Mouse (Mus musculus) liver, embryonic 16.5 days (tissue): ENCODE results near the gene Coro1a. TPM values are rescaled to one million over a fixed set of nuclear protein-coding genes. Genes with fewer than 3 reads are reported as not detected.

Source experiments
- ATAC-seq: fragments of 200-750 bp; cut with Nextera tagmentation; 2 replicates; pipeline ENCODE4 v1.8.0; 2017; ENCODE audit warnings: low read depth, mild to moderate bottlenecking, moderate number of reproducible peaks, moderate library complexity
- H3K27ac ChIP-seq: fragments of 300-500 bp; sonication (generic); 2 replicates; pipeline ENCODE4 v1.5.1; 2014; ENCODE audit warnings: mild to moderate bottlenecking, low read length
- H3K27me3 ChIP-seq: fragments of 300-500 bp; sonication (generic); 2 replicates; pipeline ENCODE4 v1.6.1; 2014; ENCODE audit warnings: low read depth, low read length, mixed read lengths; ENCODE audit not compliant: control insufficient read depth, insufficient read depth
- H3K36me3 ChIP-seq: fragments of 300-500 bp; sonication (generic); 2 replicates; pipeline ENCODE4 v1.6.1; 2014; ENCODE audit warnings: mild to moderate bottlenecking; ENCODE audit not compliant: control insufficient read depth, insufficient read depth
- H3K4me1 ChIP-seq: fragments of 300-500 bp; sonication (generic); 2 replicates; pipeline ENCODE4 v1.6.1; 2014; ENCODE audit warnings: low read depth, low read length, mixed read lengths; ENCODE audit not compliant: control insufficient read depth
- H3K4me2 ChIP-seq: fragments of 300-500 bp; sonication (generic); 2 replicates; pipeline ENCODE4 v1.6.1; 2014; ENCODE audit warnings: low read depth, low read length, mixed read lengths
- H3K4me3 ChIP-seq: fragments of 300-500 bp; sonication (generic); 2 replicates; pipeline ENCODE4 v1.5.1; 2014; ENCODE audit warnings: low read depth, mild to moderate bottlenecking, low read length
- H3K9ac ChIP-seq: fragments of 300-500 bp; sonication (generic); 2 replicates; pipeline ENCODE4 v1.6.1; 2014; ENCODE audit warnings: low read depth, low read length
- H3K9me3 ChIP-seq: fragments of 300-500 bp; sonication (generic); replicated peaks from 2 replicates; pipeline ENCODE4 v1.6.1; 2016; ENCODE audit warnings: low read length; ENCODE audit not compliant: control insufficient read depth
- WGBS: fragments of 180-500 bp; shearing (Covaris S2); extraction: QIAGEN DNeasy Blood & Tissue Kit; methylation state at CpG from one replicate; pipeline ENCODE4 v1.1.7; 2014; ENCODE audit not compliant: insufficient replicate concordance; 5-methylcytosine and 5-hydroxymethylcytosine counted together
- polyA plus RNA-seq: library from polyadenylated mRNA; unstranded; fragments of >200 nt; fragmentation: Nextera tagmentation; extraction: Ambion mirVana; gene quantifications from 2 replicates; pipeline ENCODE4 v1.2.1, GENCODE M21; 2015

The Coro1a gene
- polyA plus RNA-seq, 1 experiment from 2014 or later = 105 TPM

- Histone ChIP-seq H3K4me2 (peak overlapping the region; percentile 29), H3K27me3 (peaks cover 17% of the 10 kb centered on the region), H3K27ac (peak overlapping the region; percentile 75), H3K36me3 (no peaks in the 10 kb centered on the region), H3K9ac (0 out of 2 replicates have a peak overlapping the region, but pooled peaks have one; percentile 25), H3K4me3 (peak overlapping the region; percentile 36), H3K9me3 (no peaks in the 10 kb centered on the region), H3K4me1 (peaks cover 17% of the 10 kb centered on the region)
- ATAC-seq = no peak
- 39% methylated on average over 24 of the region's 24 CpGs for WGBS
These were observed 5.8 kb downstream of the Coro1a start for GRCm38 (mm10) chr7:126701559-126702357.

- Histone ChIP-seq H3K9ac (0 out of 2 replicates have a peak overlapping the region, but pooled peaks have one; percentile 25), H3K36me3 (no peaks in the 10 kb centered on the region), H3K4me1 (peaks cover 21% of the 10 kb centered on the region), H3K9me3 (no peaks in the 10 kb centered on the region), H3K4me3 (peak overlapping the region; percentile 36), H3K4me2 (peak overlapping the region; percentile 29), H3K27ac (0 out of 2 replicates have a peak overlapping the region, but pooled peaks have one; percentile 12), H3K27me3 (peaks cover 17% of the 10 kb centered on the region)
- peak; percentile 47 for ATAC-seq
- WGBS = under 1% methylated on average over 11 of the region's 11 CpGs
These were observed 6.5 kb downstream of the Coro1a start for GRCm38 (mm10) chr7:126701070-126701469.

- Histone ChIP-seq H3K4me3 (no peak overlapping the region), H3K9ac (no peak overlapping the region), H3K27ac (0 out of 2 replicates have a peak overlapping the region, but pooled peaks have one; percentile 12), H3K4me2 (peak overlapping the region; percentile 29; the same call in 1 of the 2 replicates), H3K9me3 (no peaks in the 10 kb centered on the region), H3K4me1 (peaks cover 21% of the 10 kb centered on the region), H3K27me3 (peaks cover 17% of the 10 kb centered on the region), H3K36me3 (no peaks in the 10 kb centered on the region)
- WGBS = 72% methylated on average over 25 of the region's 25 CpGs
- no peak for ATAC-seq
These were observed 7.2 kb downstream of the Coro1a start for GRCm38 (mm10) chr7:126700063-126701015.

- peaks cover 22% of the 10 kb centered on the region for H3K4me1 ChIP-seq
- no peak overlapping the region for H3K4me2 ChIP-seq
- H3K9ac ChIP-seq = no peak overlapping the region
- no peak for ATAC-seq
- WGBS = 73% methylated on average over 8 of the region's 8 CpGs
- H3K27me3 ChIP-seq = no peaks in the 10 kb centered on the region; the same call in 1 of the 2 replicates
- no peaks in the 10 kb centered on the region for H3K36me3 ChIP-seq
- H3K9me3 ChIP-seq = no peaks in the 10 kb centered on the region
- no peak overlapping the region for H3K4me3 ChIP-seq
- no peak overlapping the region for H3K27ac ChIP-seq
These were observed 9.7 kb downstream of the Coro1a start for GRCm38 (mm10) chr7:126697838-126698237.

- H3K4me2 ChIP-seq = peak overlapping the region; percentile 94
- no peak overlapping the region for H3K27ac ChIP-seq
- H3K36me3 ChIP-seq = no peaks in the 10 kb centered on the region
- ATAC-seq = no peak
- no peaks in the 10 kb centered on the region; the same call in 1 of the 2 replicates for H3K27me3 ChIP-seq
- WGBS = 51% methylated on average over 3 of the region's 3 CpGs
- peak overlapping the region; percentile 65 for H3K9ac ChIP-seq
- peaks cover 22% of the 10 kb centered on the region for H3K4me1 ChIP-seq
- H3K9me3 ChIP-seq = no peaks in the 10 kb centered on the region
- H3K4me3 ChIP-seq = peak overlapping the region; percentile 68
These were observed 10.7 kb downstream of the Coro1a start for GRCm38 (mm10) chr7:126696886-126697285.

- H3K9me3 ChIP-seq = no peaks in the 10 kb centered on the region
- H3K4me2 ChIP-seq = peak overlapping the region; percentile 94
- WGBS = 1% methylated on average over 17 of the region's 17 CpGs
- no peak overlapping the region for H3K27ac ChIP-seq
- peaks cover 22% of the 10 kb centered on the region for H3K4me1 ChIP-seq
- ATAC-seq = no peak
- H3K4me3 ChIP-seq = peak overlapping the region; percentile 68
- no peaks in the 10 kb centered on the region for H3K27me3 ChIP-seq
- peaks cover 2% of the 10 kb centered on the region; the same call in 1 of the 2 replicates for H3K36me3 ChIP-seq
- H3K9ac ChIP-seq = peak overlapping the region; percentile 65
These were observed 11.3 kb downstream of the Coro1a start for GRCm38 (mm10) chr7:126696303-126696702.

- H3K4me3 ChIP-seq = peak within 1 kb of the TSS; percentile 68
- peaks cover 22% of the 10 kb centered on the region for H3K4me1 ChIP-seq
- peaks cover 4% of the 10 kb centered on the region; the same call in 1 of the 2 replicates for H3K36me3 ChIP-seq
- H3K4me2 ChIP-seq = peak within 1 kb of the TSS; percentile 94
- peak within 1 kb of the TSS; percentile 88 for H3K9ac ChIP-seq
- no peaks in the 10 kb centered on the region for H3K9me3 ChIP-seq
- ATAC-seq = peak; percentile 97
- 0% methylated on average over 40 of the region's 40 CpGs for WGBS
- peak within 1 kb of the TSS; percentile 91 for H3K27ac ChIP-seq
- H3K27me3 ChIP-seq = no peaks in the 10 kb centered on the region
These were observed 11.9 kb downstream of the Coro1a start, which contains the start of gene Slx1b for GRCm38 (mm10) chr7:126695631-126696207. Gene Slx1b (minus strand): TSS chr7:126695784.

- H3K9me3 ChIP-seq = no peaks in the 10 kb centered on the region
- WGBS = under 1% methylated on average over 31 of the region's 31 CpGs
- peak within 1 kb of the TSS; percentile 88 for H3K9ac ChIP-seq
- no peaks in the 10 kb centered on the region for H3K27me3 ChIP-seq
- peaks cover 18% of the 10 kb centered on the region for H3K4me1 ChIP-seq
- H3K27ac ChIP-seq = peak within 1 kb of the TSS; percentile 91
- H3K4me2 ChIP-seq = peak within 1 kb of the TSS; percentile 94
- peak; percentile 78 for ATAC-seq
- H3K4me3 ChIP-seq = peak within 1 kb of the TSS; percentile 68
- H3K36me3 ChIP-seq = peaks cover 4% of the 10 kb centered on the region; the same call in 1 of the 2 replicates
These were observed 12.4 kb downstream of the Coro1a start, which contains the start of gene Bola2 for GRCm38 (mm10) chr7:126695210-126695611. Gene Bola2 (plus strand): TSS chr7:126695401.
